Comparison of ENCODE assay signal across 10 mouse cellular contexts in genomic region chr6:148916817-148917216, GRCm38 (mm10). TPM values are rescaled to one million over a fixed set of nuclear protein-coding genes. Genes with fewer than 3 reads are reported as not detected.
DNase-seq lines count a peak whose midpoint lies in the region; ATAC-seq and TF ChIP-seq lines count a peak whose summit lies in the region.
"Had no signal": no experiment of that assay in that cellular context is flagged by ENCODE, and none has a peak within 500 bp of the region (broad histone marks: within the 10 kb centered on the region; RNA-seq: fewer than 3 reads in every experiment).

No protein-coding gene starts in this region.

- peaks cover 35% of the 10 kb centered on the region for H3K36me3 ChIP-seq in E14TG2a.4 (ENCODE audit: insufficient read depth, low read length)
- peaks cover 19% of the 10 kb centered on the region for H3K36me3 ChIP-seq in liver, embryonic 13.5 days

- no peak overlapping the region for H3K9ac ChIP-seq in liver, embryonic 13.5 days
- H3K9ac ChIP-seq: heart, embryonic 15.5 days; limb, embryonic 15.5 days had no signal

- no peak overlapping the region for H3K4me2 ChIP-seq in liver, embryonic 13.5 days
- H3K4me2 ChIP-seq: heart, embryonic 15.5 days; limb, embryonic 15.5 days had no signal

- no peak for ATAC-seq in liver, embryonic 13.5 days (ENCODE audit: low read depth)

- H3K9me3 ChIP-seq in E14TG2a.4 (ENCODE audit: low read length), result no peaks in the 10 kb centered on the region
- no peaks in the 10 kb centered on the region for H3K9me3 ChIP-seq in liver, embryonic 13.5 days (replicated peaks)
- H3K9me3 ChIP-seq: heart, embryonic 15.5 days; limb, embryonic 15.5 days had no signal

- DNase-seq in adrenal gland, postnatal 14 days, result peak; percentile 25
- DNase-seq in adrenal gland, postnatal 4 days (ENCODE audit: low spot score in 2 of 2), result no peak
- DNase-seq in left cerebral cortex, adult 2 months (ENCODE audit: extremely low spot score in 1 of 2, low spot score in 2 of 2), result no peak
- no peak for DNase-seq in left cerebral cortex, postnatal 36 days (ENCODE audit: low spot score in 2 of 2)
- DNase-seq in liver, embryonic 13.5 days, result peak; percentile 8
- no peak for DNase-seq in cerebellum, adult 11 months
- DNase-seq in testis, postnatal 14 days (ENCODE audit: low spot score), result no peak

- peak; percentile 49 for TF ChIP-seq CTCF in left cerebral cortex, adult 2 months (IDR thresholded peaks at IDR 0.05)
- TF ChIP-seq CTCF in E14TG2a.4 (conservative IDR thresholded peaks at IDR 0.05; ENCODE audit: low read length), result peak; percentile 51

- 17% methylated on average over 3 of the region's 3 CpGs for WGBS in liver, embryonic 13.5 days (ENCODE audit: insufficient replicate concordance)

- H3K27me3 ChIP-seq in E14TG2a.4 (ENCODE audit: insufficient read depth, low read length), result no peaks in the 10 kb centered on the region
- no peaks in the 10 kb centered on the region for H3K27me3 ChIP-seq in liver, embryonic 13.5 days
- H3K27me3 ChIP-seq: heart, embryonic 15.5 days; limb, embryonic 15.5 days had no signal

- H3K27ac ChIP-seq in left cerebral cortex, adult 2 months, result no peak overlapping the region
- no peak overlapping the region for H3K27ac ChIP-seq in liver, embryonic 13.5 days
- H3K27ac ChIP-seq: heart, embryonic 15.5 days; limb, embryonic 15.5 days had no signal

- intact Hi-C loops in left cerebral cortex, adult 2 months (cut with DNase I), result no loop called here
- intact Hi-C loops in left cerebral cortex, postnatal 36 days (cut with DNase I), result loop anchor here (10.0 kb wide), 1 partner anchor 702 kb away; the partner anchor contains the start of gene Ergic2

- H3K4me3 ChIP-seq in left cerebral cortex, adult 2 months, result no peak overlapping the region
- H3K4me3 ChIP-seq in E14TG2a.4 (replicated peaks; ENCODE audit: low read length), result no peak overlapping the region
- H3K4me3 ChIP-seq in liver, embryonic 13.5 days (replicated peaks), result no peak overlapping the region
- H3K4me3 ChIP-seq: heart, embryonic 15.5 days; limb, embryonic 15.5 days had no signal

- H3K4me1 ChIP-seq in E14TG2a.4 (replicated peaks; ENCODE audit: low read depth, low read length), result peaks cover 36% of the 10 kb centered on the region
- 0 out of 2 replicates have a peak, but pooled peaks cover 3% of the 10 kb centered on the region for H3K4me1 ChIP-seq in liver, embryonic 13.5 days (replicated peaks)
- H3K4me1 ChIP-seq: heart, embryonic 15.5 days; limb, embryonic 15.5 days had no signal

RNA-seq across cellular contexts. Expression of gene Caprin2, which starts 20.8 kb away (rescaled TPM):
- total RNA-seq in adrenal gland, postnatal 14 days (2021), result 9.6 and 13.6 TPM in 2 replicates
- 10 to 100 TPM; 21.7 to 25.5 TPM for total RNA-seq in adrenal gland, postnatal 4 days (2021)
- 1 to 10 TPM; 7.7 to 8.0 TPM for total RNA-seq in left cerebral cortex, adult 2 months (2021)
- 1 to 10 TPM; 7.2 to 7.6 TPM for total RNA-seq in left cerebral cortex, postnatal 36 days (2021)
- 7.2 and 8.0 TPM in 2 replicates for polyA plus RNA-seq in liver, embryonic 13.5 days (2015; fragmentation: Nextera tagmentation; extraction: Ambion mirVana)

RNA-seq across cellular contexts. Expression of gene Sinhcaf, which starts 29.4 kb away (rescaled TPM):
- 25.6 and 34.7 TPM in 2 replicates for total RNA-seq in adrenal gland, postnatal 14 days (2021)
- total RNA-seq in adrenal gland, postnatal 4 days (2021), result 10 to 100 TPM; 63.4 to 80.4 TPM
- 1 to 10 TPM; 3.3 to 4.4 TPM for total RNA-seq in left cerebral cortex, adult 2 months (2021)
- total RNA-seq in left cerebral cortex, postnatal 36 days (2021), result 1 to 10 TPM; 1.3 to 3.2 TPM
- 27.0 and 32.8 TPM in 2 replicates for polyA plus RNA-seq in liver, embryonic 13.5 days (2015; fragmentation: Nextera tagmentation; extraction: Ambion mirVana)

Comparison
In these comparisons a context has a peak if more than half of its experiments do, and no peak if none do; other contexts are left out.
1. DNase-seq: peak in adrenal gland, postnatal 14 days (single experiment) and liver, embryonic 13.5 days (single experiment); none in adrenal gland, postnatal 4 days (0 of 2), left cerebral cortex, adult 2 months (0 of 2), left cerebral cortex, postnatal 36 days (0 of 2), cerebellum, adult 11 months (single experiment) and testis, postnatal 14 days (single experiment).